Mouse (Mus musculus) ES-Bruce4 (cell line): Measurements from ENCODE around the gene Cped1.

Source experiments
- CTCF ChIP-seq: IDR thresholded peaks from one replicate; pipeline ENCODE4 v1.8.1; 2011; ENCODE audit warnings: low read depth, low read length
- EP300 ChIP-seq: IDR thresholded peaks from 2 replicates; pipeline ENCODE4 v1.6.1; 2011; ENCODE audit warnings: low read depth, low read length; ENCODE audit not compliant: insufficient read depth
- POLR2A ChIP-seq: IDR thresholded peaks from one replicate; pipeline ENCODE4 v1.8.1; 2011; ENCODE audit warnings: low read length; ENCODE audit not compliant: insufficient read depth

DNA sequence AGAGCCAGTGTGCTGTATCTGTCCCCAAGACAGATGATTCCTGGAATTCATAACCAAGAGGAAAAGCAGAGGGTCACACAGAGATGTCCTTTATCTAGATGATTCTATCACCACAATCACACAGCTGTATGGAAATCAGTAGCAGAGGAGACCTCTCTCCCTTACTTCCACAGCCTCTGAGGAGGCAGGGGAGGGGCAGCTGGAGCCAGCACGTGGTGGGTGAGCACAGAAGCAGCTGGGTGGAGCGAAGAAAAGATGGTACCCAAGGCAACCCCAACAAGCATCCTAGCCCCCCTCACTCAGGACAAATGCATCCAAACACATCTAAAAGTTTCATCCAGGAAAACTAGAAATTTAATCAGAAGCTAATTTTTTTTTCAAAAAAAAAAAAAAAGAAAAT lies 182.7 kb downstream of the Cped1 start:
- TF ChIP-seq EP300 (no peak), POLR2A (no peak), CTCF (no peak)
